8 mouse cellular contexts compared by ENCODE assay signal in the genomic region with DNA sequence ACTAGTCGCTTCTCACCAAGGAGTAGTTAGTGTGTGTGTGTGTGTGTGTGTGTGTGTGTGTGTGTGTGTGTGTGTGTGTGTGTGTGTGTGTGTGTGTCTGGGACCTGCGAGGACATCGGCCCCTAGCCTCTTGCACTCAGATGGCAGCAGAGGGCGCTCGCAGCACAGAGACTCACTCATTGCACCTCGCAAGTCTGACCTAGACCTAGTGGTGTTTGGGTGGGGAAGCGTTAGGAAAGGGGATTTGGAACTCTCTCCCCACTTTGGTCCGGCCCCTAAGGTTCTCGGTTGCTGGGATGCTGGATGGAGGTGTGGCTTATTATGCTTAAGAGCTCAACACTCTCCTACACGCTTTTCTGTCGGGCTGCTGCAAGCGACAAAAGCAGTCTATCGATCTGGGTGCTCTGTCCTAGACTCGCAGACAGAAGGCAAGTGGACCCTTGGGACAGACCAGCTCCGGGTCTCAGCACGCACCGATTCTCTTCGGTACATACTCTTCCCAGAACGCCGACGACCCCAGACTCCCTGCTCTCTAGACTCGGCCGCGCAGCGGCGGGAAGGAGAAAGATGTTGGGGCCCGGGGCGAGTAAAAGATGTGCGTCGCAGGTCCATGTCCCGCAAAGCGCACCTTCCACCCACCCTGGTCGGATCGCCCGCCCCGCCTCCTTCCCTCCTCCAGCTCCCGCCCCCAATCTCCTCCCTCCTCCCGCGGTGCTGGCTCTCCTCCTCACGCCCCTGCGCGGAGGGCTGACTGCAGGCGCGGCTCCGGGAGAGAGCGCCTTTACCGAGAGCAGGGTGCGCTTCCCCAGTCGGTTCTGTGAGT. TPM values are rescaled to one million over a fixed set of nuclear protein-coding genes. Genes with fewer than 3 reads are reported as not detected.
DNase-seq lines count a peak whose midpoint lies in the region; ATAC-seq lines count a peak whose summit lies in the region.

Adra2b (plus strand) TSS at position 750 of the 823 bp plus-strand sequence.

- H3K9me3 ChIP-seq in embryonic facial prominence, embryonic 13.5 days = no peaks in the 10 kb centered on the region
- H3K9me3 ChIP-seq in limb, embryonic 12.5 days = no peaks in the 10 kb centered on the region
- no peaks in the 10 kb centered on the region for H3K9me3 ChIP-seq in midbrain, embryonic 15.5 days

- peak within 1 kb of the TSS; percentile 81 for H3K4me2 ChIP-seq in embryonic facial prominence, embryonic 13.5 days
- H3K4me2 ChIP-seq in limb, embryonic 12.5 days = peak within 1 kb of the TSS; percentile 77
- peak within 1 kb of the TSS; percentile 76 for H3K4me2 ChIP-seq in midbrain, embryonic 15.5 days

- H3K36me3 ChIP-seq in embryonic facial prominence, embryonic 13.5 days = no peaks in the 10 kb centered on the region
- H3K36me3 ChIP-seq in limb, embryonic 12.5 days = no peaks in the 10 kb centered on the region
- no peaks in the 10 kb centered on the region for H3K36me3 ChIP-seq in midbrain, embryonic 15.5 days (replicated peaks)

- H3K4me1 ChIP-seq in embryonic facial prominence, embryonic 13.5 days = peaks cover 11% of the 10 kb centered on the region
- peaks cover 12% of the 10 kb centered on the region for H3K4me1 ChIP-seq in limb, embryonic 12.5 days (replicated peaks)
- H3K4me1 ChIP-seq in midbrain, embryonic 15.5 days = peaks cover 17% of the 10 kb centered on the region

- peak within 1 kb of the TSS; percentile 59 for H3K9ac ChIP-seq in embryonic facial prominence, embryonic 13.5 days
- peak within 1 kb of the TSS; percentile 44 for H3K9ac ChIP-seq in limb, embryonic 12.5 days (replicated peaks)
- no peak within 1 kb of the TSS for H3K9ac ChIP-seq in midbrain, embryonic 15.5 days

- peak; percentile 44; the same call in 1 of the 2 replicates for ATAC-seq in embryonic facial prominence, embryonic 13.5 days (ENCODE audit: insufficient number of reproducible peaks, insufficient read depth, low FRiP score, low TSS enrichment, low read depth)
- peak; percentile 82 for ATAC-seq in limb, embryonic 12.5 days (ENCODE audit: insufficient number of reproducible peaks, insufficient read depth, low FRiP score, low TSS enrichment, low read depth)
- ATAC-seq in midbrain, embryonic 15.5 days (replicated peaks) = peak; percentile 79

- WGBS in embryonic facial prominence, embryonic 13.5 days = under 1% methylated on average over 49 of the region's 49 CpGs
- under 1% methylated on average over 46 of the region's 49 CpGs for WGBS in limb, embryonic 12.5 days
- under 1% methylated on average over 49 of the region's 49 CpGs for WGBS in midbrain, embryonic 15.5 days

- DNase-seq in 3T3-L1 (ENCODE audit: low read depth, low spot score) = peak; percentile 68
- DNase-seq in adrenal gland, postnatal 4 days (ENCODE audit: low spot score in 2 of 2) = peak; percentile 61 to 68
- peak; percentile 84 for DNase-seq in heart, adult 8-10 months (ENCODE audit: low spot score)
- DNase-seq in kidney, adult 8-10 months = peak; percentile 90 to 94
- peak; percentile 57 to 79 for DNase-seq in spleen, adult 18-20 months

- H3K27ac ChIP-seq in embryonic facial prominence, embryonic 13.5 days = no peak within 1 kb of the TSS
- H3K27ac ChIP-seq in limb, embryonic 12.5 days = no peak within 1 kb of the TSS
- H3K27ac ChIP-seq in midbrain, embryonic 15.5 days = no peak within 1 kb of the TSS

- H3K27me3 ChIP-seq in embryonic facial prominence, embryonic 13.5 days = peaks cover 93% of the 10 kb centered on the region
- H3K27me3 ChIP-seq in limb, embryonic 12.5 days = peaks cover 93% of the 10 kb centered on the region
- peaks cover 66% of the 10 kb centered on the region for H3K27me3 ChIP-seq in midbrain, embryonic 15.5 days (replicated peaks)

- peak within 1 kb of the TSS; percentile 50 for H3K4me3 ChIP-seq in embryonic facial prominence, embryonic 13.5 days
- peak within 1 kb of the TSS; percentile 46 for H3K4me3 ChIP-seq in limb, embryonic 12.5 days (replicated peaks)
- peak within 1 kb of the TSS; percentile 39 for H3K4me3 ChIP-seq in midbrain, embryonic 15.5 days

RNA-seq across cellular contexts. Expression of gene Adra2b, which starts in this region (rescaled TPM):
- 1 to 10 TPM; 2.3 to 5.0 TPM for total RNA-seq in adrenal gland, postnatal 4 days (2021)
- 0.39 and 0.51 TPM in 2 replicates for polyA plus RNA-seq in embryonic facial prominence, embryonic 13.5 days (2015; fragmentation: Nextera tagmentation; extraction: Ambion mirVana)
- under 1 TPM; 0.41 to 0.78 (median 0.70) TPM for total RNA-seq in heart, adult 8-10 months (2022)
- polyA plus RNA-seq in limb, embryonic 12.5 days (2016; fragmentation: Nextera tagmentation; extraction: Ambion mirVana) = 1.3 and 1.6 TPM in 2 replicates
- 0.19 and 0.34 TPM in 2 replicates for polyA plus RNA-seq in midbrain, embryonic 15.5 days (2015; fragmentation: Nextera tagmentation; extraction: Ambion mirVana)

Comparison
In these comparisons a context has a peak if more than half of its experiments do, and no peak if none do; other contexts are left out.
1. Peak in ATAC-seq, H3K4me3 ChIP-seq, H3K9ac ChIP-seq and H3K4me2 ChIP-seq in embryonic facial prominence, embryonic 13.5 days; RNA of the gene not detected or under 1 TPM.
2. Peak in DNase-seq in heart, adult 8-10 months; RNA of the gene not detected or under 1 TPM.
3. Peak in ATAC-seq, H3K4me3 ChIP-seq and H3K4me2 ChIP-seq in midbrain, embryonic 15.5 days; RNA of the gene not detected or under 1 TPM.